Mouse (Mus musculus) kidney, postnatal 14 days (tissue): ENCODE data around the gene Camk2b.
"Not testable (repeated sequence)": the region's sequence is repeated elsewhere in the genome, so short reads cannot be mapped to it uniquely, and the experiment has no call there.

ENCODE experiments used
- DNase-seq: peaks from one replicate; pipeline ENCODE4 v3.0.0; 2022; ENCODE audit warnings: mixed read lengths

The Camk2b gene

GRCm38 (mm10) chr11:6011879-6012278, 54.3 kb downstream of the Camk2b start:
- DNase-seq = no peak

- not testable (repeated sequence) for DNase-seq
Measured at GRCm38 (mm10) chr11:6010751-6011482, 55.2 kb downstream of the Camk2b start.

GRCm38 (mm10) chr11:6007779-6008128, 58.4 kb downstream of the Camk2b start:
- DNase-seq = not testable (repeated sequence)

- peak; percentile 24 for DNase-seq
Measured at GRCm38 (mm10) chr11:6007010-6007778, 59.0 kb downstream of the Camk2b start.

GRCm38 (mm10) chr11:6006351-6007009, 59.7 kb downstream of the Camk2b start:
- DNase-seq = not testable (repeated sequence)

GRCm38 (mm10) chr11:6005374-6006043, 60.7 kb downstream of the Camk2b start:
- not testable (repeated sequence) for DNase-seq

- no peak for DNase-seq
Measured at GRCm38 (mm10) chr11:6003046-6003639, 63.0 kb downstream of the Camk2b start.

- DNase-seq = no peak
Measured at GRCm38 (mm10) chr11:6001981-6002649, 64.0 kb downstream of the Camk2b start.

- DNase-seq = no peak
Measured at GRCm38 (mm10) chr11:6000961-6001682, 65.0 kb downstream of the Camk2b start.

GRCm38 (mm10) chr11:5999832-6000771, 66.1 kb downstream of the Camk2b start:
- peak; percentile 84 for DNase-seq

- DNase-seq = no peak
Measured at GRCm38 (mm10) chr11:5998472-5998871, 67.7 kb downstream of the Camk2b start.

- peak; percentile 88 for DNase-seq
Measured at GRCm38 (mm10) chr11:5995989-5996388, 70.2 kb downstream of the Camk2b start.

GRCm38 (mm10) chr11:5994880-5995279, 71.3 kb downstream of the Camk2b start:
- no peak for DNase-seq

GRCm38 (mm10) chr11:5994212-5994611, 72.0 kb downstream of the Camk2b start:
- DNase-seq = no peak

GRCm38 (mm10) chr11:5990910-5991309, 75.3 kb downstream of the Camk2b start:
- DNase-seq = peak; percentile 66

GRCm38 (mm10) chr11:5989954-5990593, 76.1 kb downstream of the Camk2b start:
- DNase-seq = no peak

- no peak for DNase-seq
Measured at GRCm38 (mm10) chr11:5988126-5988525, 78.0 kb downstream of the Camk2b start.

- DNase-seq = no peak
Measured at GRCm38 (mm10) chr11:5983629-5984028, 82.5 kb downstream of the Camk2b start.

- no peak for DNase-seq
Measured at GRCm38 (mm10) chr11:5981323-5981722, 84.8 kb downstream of the Camk2b start.

- no peak for DNase-seq
Measured at GRCm38 (mm10) chr11:5980561-5980960, 85.6 kb downstream of the Camk2b start.
